In genomic region chr5:112496753-112497369, GRCm38 (mm10) we compare ENCODE assay signal across 30 mouse cellular contexts. TPM values are rescaled to one million over a fixed set of nuclear protein-coding genes. Genes with fewer than 3 reads are reported as not detected.
DNase-seq lines count a peak whose midpoint lies in the region; ATAC-seq lines count a peak whose summit lies in the region.
"Had no signal": no experiment of that assay in that cellular context is flagged by ENCODE, and none has a peak within 500 bp of the region (broad histone marks: within the 10 kb centered on the region; RNA-seq: fewer than 3 reads in every experiment).

No protein-coding gene starts in this region.

- no peak for ATAC-seq in forebrain, embryonic 15.5 days (replicated peaks)
- no peak for ATAC-seq in forebrain, embryonic 12.5 days (ENCODE audit: low FRiP score)
- ATAC-seq in midbrain, embryonic 15.5 days (replicated peaks) = no peak
- ATAC-seq in midbrain, embryonic 11.5 days (ENCODE audit: low FRiP score) = no peak
- no peak for ATAC-seq in midbrain, embryonic 16.5 days
- ATAC-seq: intestine, embryonic 16.5 days had no signal

- 72% methylated on average over 7 of the region's 7 CpGs for WGBS in forebrain, embryonic 15.5 days
- 85% methylated on average over 7 of the region's 7 CpGs for WGBS in forebrain, embryonic 12.5 days
- 66% methylated on average over 7 of the region's 7 CpGs for WGBS in midbrain, embryonic 15.5 days
- WGBS in midbrain, embryonic 11.5 days = 85% methylated on average over 7 of the region's 7 CpGs
- WGBS in midbrain, embryonic 16.5 days = 62% methylated on average over 7 of the region's 7 CpGs
- WGBS in limb, embryonic 10.5 days = 88% methylated on average over 7 of the region's 7 CpGs

- H3K9me3 ChIP-seq in forebrain, embryonic 15.5 days = no peaks in the 10 kb centered on the region
- no peaks in the 10 kb centered on the region for H3K9me3 ChIP-seq in forebrain, embryonic 12.5 days
- no peaks in the 10 kb centered on the region for H3K9me3 ChIP-seq in midbrain, embryonic 15.5 days
- H3K9me3 ChIP-seq in midbrain, embryonic 11.5 days (ENCODE audit: control insufficient read depth, low read length) = no peaks in the 10 kb centered on the region
- no peaks in the 10 kb centered on the region for H3K9me3 ChIP-seq in midbrain, embryonic 16.5 days (replicated peaks; ENCODE audit: control insufficient read depth, low read length, poor library complexity, severe bottlenecking)
- no peaks in the 10 kb centered on the region for H3K9me3 ChIP-seq in limb, embryonic 10.5 days (replicated peaks)
- H3K9me3 ChIP-seq: embryonic facial prominence, embryonic 12.5 days; heart, embryonic 12.5 days; hindbrain, embryonic 12.5 days; liver, embryonic 15.5 days; neural tube, embryonic 12.5 days had no signal

- no peaks in the 10 kb centered on the region for H3K36me3 ChIP-seq in forebrain, embryonic 15.5 days
- H3K36me3 ChIP-seq in forebrain, embryonic 12.5 days (replicated peaks) = no peaks in the 10 kb centered on the region
- no peaks in the 10 kb centered on the region for H3K36me3 ChIP-seq in midbrain, embryonic 15.5 days (replicated peaks)
- H3K36me3 ChIP-seq in midbrain, embryonic 11.5 days (ENCODE audit: control insufficient read depth, insufficient read depth, low read length) = no peaks in the 10 kb centered on the region
- no peaks in the 10 kb centered on the region for H3K36me3 ChIP-seq in midbrain, embryonic 16.5 days (ENCODE audit: control insufficient read depth, insufficient read depth, low read length)
- H3K36me3 ChIP-seq in limb, embryonic 10.5 days = no peaks in the 10 kb centered on the region
- H3K36me3 ChIP-seq: embryonic facial prominence, embryonic 12.5 days; heart, embryonic 12.5 days; hindbrain, embryonic 12.5 days; liver, embryonic 15.5 days; neural tube, embryonic 12.5 days had no signal

- H3K4me1 ChIP-seq in forebrain, embryonic 15.5 days = peaks cover 45% of the 10 kb centered on the region
- peaks cover 39% of the 10 kb centered on the region for H3K4me1 ChIP-seq in forebrain, embryonic 12.5 days
- peaks cover 56% of the 10 kb centered on the region for H3K4me1 ChIP-seq in midbrain, embryonic 15.5 days
- peaks cover 12% of the 10 kb centered on the region for H3K4me1 ChIP-seq in midbrain, embryonic 11.5 days (ENCODE audit: control insufficient read depth, insufficient read depth, low read length)
- peaks cover 53% of the 10 kb centered on the region for H3K4me1 ChIP-seq in midbrain, embryonic 16.5 days (ENCODE audit: control insufficient read depth, insufficient read depth, low read length)
- H3K4me1 ChIP-seq in limb, embryonic 10.5 days = peaks cover 20% of the 10 kb centered on the region

- H3K4me3 ChIP-seq in forebrain, embryonic 15.5 days = no peak overlapping the region
- H3K4me3 ChIP-seq in forebrain, embryonic 12.5 days (replicated peaks) = no peak overlapping the region
- H3K4me3 ChIP-seq in midbrain, embryonic 15.5 days = no peak overlapping the region
- H3K4me3 ChIP-seq in midbrain, embryonic 11.5 days (ENCODE audit: low read depth, low read length) = no peak overlapping the region
- H3K4me3 ChIP-seq in midbrain, embryonic 16.5 days (ENCODE audit: low read depth, low read length) = no peak overlapping the region
- no peak overlapping the region for H3K4me3 ChIP-seq in limb, embryonic 10.5 days
- H3K4me3 ChIP-seq: embryonic facial prominence, embryonic 12.5 days; heart, embryonic 12.5 days; hindbrain, embryonic 12.5 days; liver, embryonic 15.5 days; neural tube, embryonic 12.5 days had no signal

- no peak overlapping the region for H3K9ac ChIP-seq in forebrain, embryonic 15.5 days (replicated peaks)
- H3K9ac ChIP-seq in forebrain, embryonic 12.5 days = no peak overlapping the region
- H3K9ac ChIP-seq in midbrain, embryonic 15.5 days = no peak overlapping the region
- no peak overlapping the region for H3K9ac ChIP-seq in midbrain, embryonic 11.5 days (ENCODE audit: low read length)
- no peak overlapping the region for H3K9ac ChIP-seq in midbrain, embryonic 16.5 days (ENCODE audit: low read depth, low read length)
- H3K9ac ChIP-seq: embryonic facial prominence, embryonic 12.5 days; heart, embryonic 12.5 days; hindbrain, embryonic 12.5 days; liver, embryonic 15.5 days; neural tube, embryonic 12.5 days had no signal

- no peaks in the 10 kb centered on the region for H3K27me3 ChIP-seq in forebrain, embryonic 15.5 days
- H3K27me3 ChIP-seq in forebrain, embryonic 12.5 days = no peaks in the 10 kb centered on the region
- no peaks in the 10 kb centered on the region for H3K27me3 ChIP-seq in midbrain, embryonic 15.5 days (replicated peaks)
- no peaks in the 10 kb centered on the region for H3K27me3 ChIP-seq in midbrain, embryonic 11.5 days (ENCODE audit: control insufficient read depth, insufficient read depth, low read length)
- H3K27me3 ChIP-seq in midbrain, embryonic 16.5 days (ENCODE audit: control insufficient read depth, insufficient read depth, low read depth, low read length) = no peaks in the 10 kb centered on the region
- no peaks in the 10 kb centered on the region for H3K27me3 ChIP-seq in limb, embryonic 10.5 days (ENCODE audit: low read depth, poor library complexity, severe bottlenecking)
- H3K27me3 ChIP-seq: embryonic facial prominence, embryonic 12.5 days; hindbrain, embryonic 12.5 days; liver, embryonic 15.5 days; neural tube, embryonic 12.5 days had no signal

- DNase-seq in midbrain, embryonic 11.5 days (ENCODE audit: low spot score, missing footprints) = no peak
- peak; percentile 57 to 64 for DNase-seq in cerebellum, adult 18-20 months
- no peak for DNase-seq in heart, adult 8-10 months (ENCODE audit: low spot score)
- no peak for DNase-seq in limb, embryonic 10.5 days (ENCODE audit: low spot score)
- DNase-seq: adrenal gland, adult 8-10 months; B cell, adult 2 months; heart, postnatal 14 days; right cerebral cortex, adult 18-20 months; thymus, postnatal 25 days had no signal

- peak overlapping the region; percentile 32; the same call in 1 of the 2 replicates for H3K27ac ChIP-seq in forebrain, embryonic 15.5 days (replicated peaks)
- no peak overlapping the region for H3K27ac ChIP-seq in forebrain, embryonic 12.5 days
- H3K27ac ChIP-seq in midbrain, embryonic 15.5 days = peak overlapping the region; percentile 24; the same call in 1 of the 2 replicates
- H3K27ac ChIP-seq in midbrain, embryonic 11.5 days (ENCODE audit: low read depth, low read length) = no peak overlapping the region
- peak overlapping the region; percentile 24; the same call in 1 of the 2 replicates for H3K27ac ChIP-seq in midbrain, embryonic 16.5 days (ENCODE audit: low read length)
- H3K27ac ChIP-seq in limb, embryonic 10.5 days = no peak overlapping the region
- H3K27ac ChIP-seq: embryonic facial prominence, embryonic 12.5 days; hindbrain, embryonic 12.5 days; liver, embryonic 15.5 days; neural tube, embryonic 12.5 days had no signal

- no peak overlapping the region for H3K4me2 ChIP-seq in forebrain, embryonic 15.5 days (replicated peaks)
- H3K4me2 ChIP-seq in forebrain, embryonic 12.5 days = no peak overlapping the region
- no peak overlapping the region for H3K4me2 ChIP-seq in midbrain, embryonic 15.5 days
- H3K4me2 ChIP-seq in midbrain, embryonic 11.5 days = no peak overlapping the region
- H3K4me2 ChIP-seq in midbrain, embryonic 16.5 days (ENCODE audit: low read length) = no peak overlapping the region
- H3K4me2 ChIP-seq: embryonic facial prominence, embryonic 12.5 days; heart, embryonic 12.5 days; hindbrain, embryonic 12.5 days; liver, embryonic 15.5 days; neural tube, embryonic 12.5 days had no signal

RNA-seq across cellular contexts. Expression of gene Gm6588, which starts 47.6 kb away (rescaled TPM):
- polyA plus RNA-seq in forebrain, embryonic 15.5 days (2015; fragmentation: Nextera tagmentation; extraction: Ambion mirVana) = 0.84 and 1.0 TPM in 2 replicates
- polyA plus RNA-seq in forebrain, embryonic 12.5 days (2016; fragmentation: Nextera tagmentation; extraction: Ambion mirVana) = 0.57 and 0.65 TPM in 2 replicates
- 1.3 and 1.5 TPM in 2 replicates for polyA plus RNA-seq in midbrain, embryonic 15.5 days (2015; fragmentation: Nextera tagmentation; extraction: Ambion mirVana)
- not detected in 2 replicates for polyA plus RNA-seq in midbrain, embryonic 11.5 days (2014; fragmentation: Nextera tagmentation; extraction: Ambion mirVana)
- 1.0 and 1.6 TPM in 2 replicates for polyA plus RNA-seq in midbrain, embryonic 16.5 days (2015; fragmentation: Nextera tagmentation; extraction: Ambion mirVana)
- not detected for total RNA-seq in heart, adult 8-10 months (2022)
- polyA plus RNA-seq in limb, embryonic 10.5 days (2016; fragmentation: Nextera tagmentation; extraction: Ambion mirVana) = not detected in 2 replicates
- total RNA-seq: adrenal gland, adult 8-10 months; gastrocnemius, adult 8-10 months; granulocyte monocyte progenitor cell, adult 5-6 weeks; heart, postnatal 14 days; layer of hippocampus, postnatal 25 days; left cerebral cortex, postnatal 14 days; monocyte, adult 5-6 weeks had no signal
- polyA plus RNA-seq: cortical plate, adult 2 months; embryonic facial prominence, embryonic 12.5 days; heart, embryonic 12.5 days; intestine, embryonic 16.5 days; kidney, embryonic 16.5 days; large intestine, adult 2 months; limb, embryonic 14.5 days; liver, embryonic 15.5 days; lung, embryonic 16.5 days; small intestine, adult 2 months had no signal

Comparison
In these comparisons a context has a peak if more than half of its experiments do, and no peak if none do; other contexts are left out.
1. H3K27ac ChIP-seq: peak in forebrain, embryonic 15.5 days (single experiment), midbrain, embryonic 15.5 days (single experiment) and midbrain, embryonic 16.5 days (single experiment); none in forebrain, embryonic 12.5 days (single experiment), midbrain, embryonic 11.5 days (single experiment) and limb, embryonic 10.5 days (single experiment).
2. DNase-seq: peak in cerebellum, adult 18-20 months (2 of 2); none in midbrain, embryonic 11.5 days (single experiment), heart, adult 8-10 months (single experiment) and limb, embryonic 10.5 days (single experiment).